Mouse (Mus musculus) left cerebral cortex, postnatal 36 days (tissue): Measurements from ENCODE around the gene Farsb. TPM values are rescaled to one million over a fixed set of nuclear protein-coding genes. Genes with fewer than 3 reads are reported as not detected.
"Not testable (repeated sequence)": the region's sequence is repeated elsewhere in the genome, so short reads cannot be mapped to it uniquely, and the experiment has no call there.

ENCODE experiments used
- DNase-seq, 2 experiments: peaks; one replicate each; pipeline ENCODE4 v3.0.0; 2021 to 2022; ENCODE audit warnings: low spot score in 2 of 2, mixed read lengths in 1 of 2
- intact Hi-C: fragments of 180-260 bp; cut with DNase I; formaldehyde crosslinking; loops from one replicate; pipeline ENCODE4 v1.15.1; 2025
- total RNA-seq, 2 experiments: library from RNA; stranded (reverse); gene quantifications; 2 replicates each; pipeline ENCODE4 v1.2.3; 2021

Farsb gene
- total RNA-seq = 10 to 100 TPM; 56.3 to 63.0 TPM

- intact Hi-C loops = no loop called here
- DNase-seq = peak; percentile 88 to 90
Observed at GRCm38 (mm10) chr1:78488752-78489492, at the start of gene Farsb. Farsb (minus strand) TSS chr1:78488897.

- no peak for DNase-seq
- intact Hi-C loops = loop anchor here (5.0 kb wide), 3 partner anchors 54 to 1104 kb away; no protein-coding TSS in a partner anchor
Observed at GRCm38 (mm10) chr1:78538396-78538795, 49.7 kb upstream of the Farsb start.

- peak; percentile 82 to 87 for DNase-seq
- intact Hi-C loops = loop anchor here (2.0 to 5.0 kb wide), 4 partner anchors 55 to 1105 kb away; partner anchors contain the start of gene Utp14b
Observed at GRCm38 (mm10) chr1:78537494-78538010, 48.9 kb upstream of the Farsb start.

- peak; percentile 77 to 78 for DNase-seq
- intact Hi-C loops = loop anchor here (2.0 to 5.0 kb wide), 4 partner anchors 56 to 1106 kb away; partner anchors contain the start of gene Utp14b
Observed at GRCm38 (mm10) chr1:78536310-78537164, 47.8 kb upstream of the Farsb start.

DNA sequence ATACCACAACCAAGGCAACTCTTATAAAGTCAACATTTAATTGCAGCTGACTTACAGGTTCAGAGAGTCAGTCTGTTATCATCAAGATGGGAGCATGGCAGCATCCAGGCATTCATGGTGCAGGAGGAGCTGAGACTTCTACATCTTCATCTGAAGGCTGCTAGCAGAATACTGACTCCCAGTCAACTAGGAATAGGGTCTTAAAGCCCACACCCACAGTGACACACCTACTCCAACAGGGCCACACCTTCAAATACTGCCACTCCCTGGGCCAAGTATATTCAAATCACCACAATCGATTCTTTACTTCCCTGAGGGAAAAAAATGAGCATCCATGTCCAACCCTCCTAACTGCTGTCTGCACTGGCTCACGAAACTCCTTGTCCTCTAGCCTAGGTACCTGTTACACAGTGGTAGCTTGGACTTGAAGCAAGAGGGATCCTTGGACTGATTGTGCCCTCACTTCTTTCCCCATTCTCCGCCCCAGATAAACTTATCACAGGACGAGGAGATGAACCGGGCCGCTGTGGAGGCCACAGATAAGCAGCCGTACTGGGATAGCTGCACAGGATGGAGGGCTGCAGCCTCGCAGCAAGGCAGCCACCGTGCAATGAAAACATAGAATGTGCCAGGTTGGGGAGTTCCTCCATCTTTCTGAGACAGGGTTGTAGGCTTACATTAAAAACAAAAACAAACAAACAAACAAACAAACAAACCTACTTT lies 45.9 kb upstream of the Farsb start:
- intact Hi-C loops = loop anchor here (5.0 kb wide), 3 partner anchors 58 to 1108 kb away; no protein-coding TSS in a partner anchor

GRCm38 (mm10) chr1:78532184-78532800 lies 43.6 kb upstream of the Farsb start:
- intact Hi-C loops = no loop called here
- DNase-seq = no peak

More for the DNA sequence above, 45.9 kb upstream of the Farsb start:
- no peak for DNase-seq

DNA sequence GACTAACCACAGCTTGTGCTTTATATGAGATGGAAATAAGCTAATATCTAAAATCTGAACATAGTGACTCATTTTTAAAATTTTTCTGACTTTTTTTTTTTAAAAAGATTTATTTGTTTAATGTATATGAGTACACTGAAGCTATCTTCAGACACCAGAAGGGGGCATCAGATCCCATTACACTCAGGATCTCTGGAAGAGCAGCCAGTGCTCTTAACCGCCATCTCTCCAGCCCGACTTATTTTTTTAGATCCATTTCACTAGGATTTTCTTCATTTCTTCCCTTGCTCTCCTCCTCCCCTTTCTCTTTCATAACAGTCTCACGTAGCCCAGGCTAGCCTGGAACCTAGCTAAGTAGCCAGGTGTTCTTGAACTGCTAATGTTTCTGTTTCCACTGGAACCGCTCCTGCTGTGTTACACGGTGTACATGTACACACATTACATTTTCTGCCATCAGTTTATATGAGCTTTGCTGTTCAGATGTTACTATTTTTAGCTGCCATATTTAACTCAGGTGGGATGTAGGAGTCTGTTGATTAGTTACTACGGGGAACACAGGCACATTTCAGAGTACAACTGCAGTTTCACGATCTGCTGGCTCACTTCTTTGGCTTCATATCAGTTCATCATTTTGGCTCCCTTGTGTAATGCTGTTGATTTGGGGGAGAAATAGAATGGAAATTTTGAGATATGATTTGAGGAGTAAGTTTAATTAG lies 42.0 kb upstream of the Farsb start:
- no peak for DNase-seq
- intact Hi-C loops = no loop called here

DNA sequence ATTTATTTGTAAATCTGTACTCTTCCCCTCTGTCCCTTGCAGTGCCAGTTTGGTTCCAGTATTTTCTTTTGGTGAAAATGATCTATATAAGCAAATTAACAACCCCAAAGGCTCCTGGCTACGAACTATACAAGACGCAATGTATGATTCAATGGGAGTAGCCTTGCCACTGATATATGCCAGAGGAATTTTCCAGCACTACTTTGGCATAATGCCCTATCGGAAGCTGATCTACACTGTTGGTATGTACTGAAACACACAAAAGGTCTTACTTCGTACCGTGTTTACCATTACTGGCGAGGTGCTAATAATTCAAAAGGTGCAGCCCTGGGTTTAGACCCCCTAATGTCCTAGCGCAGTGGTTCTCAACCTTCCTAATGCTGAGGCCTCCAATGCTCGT lies 40.3 kb upstream of the Farsb start:
- no peak for DNase-seq
- intact Hi-C loops = no loop called here

GRCm38 (mm10) chr1:78528356-78528755 lies 39.7 kb upstream of the Farsb start:
- intact Hi-C loops = no loop called here
- DNase-seq = no peak

DNA sequence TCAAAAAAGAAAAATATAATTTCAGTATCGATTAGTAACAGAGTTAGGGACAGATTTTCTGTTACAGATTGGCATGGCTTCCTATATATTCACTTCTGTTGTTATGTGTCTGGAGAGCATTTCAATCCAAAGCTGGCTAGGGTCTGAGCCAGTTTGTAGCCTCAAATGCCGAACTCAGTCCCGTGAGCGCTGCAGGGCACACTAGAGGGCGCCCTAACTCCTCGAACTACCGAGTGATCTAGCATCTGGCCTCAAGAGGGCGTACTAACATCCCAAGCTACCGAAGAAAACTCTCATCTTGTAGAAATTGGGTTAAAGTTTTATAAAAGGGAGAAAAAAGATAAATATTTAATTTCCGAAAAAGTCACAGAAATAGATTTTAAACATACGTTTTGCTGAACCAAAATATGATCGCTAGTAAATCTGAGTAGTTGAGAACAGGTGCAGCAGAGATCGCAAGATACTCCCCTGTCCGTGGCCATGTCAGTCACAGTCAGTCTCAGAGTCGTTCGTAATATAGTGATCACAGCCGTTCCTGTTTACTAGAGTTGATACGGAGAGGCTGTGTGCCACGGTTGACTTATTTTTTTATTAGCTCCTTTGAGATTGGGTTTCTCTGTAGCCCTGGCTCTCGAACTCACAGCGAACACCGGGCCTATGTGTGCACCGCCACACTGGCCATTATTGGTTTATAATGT lies 36.6 kb upstream of the Farsb start:
- intact Hi-C loops = no loop called here
- DNase-seq = peak; percentile 58 to 64

DNA sequence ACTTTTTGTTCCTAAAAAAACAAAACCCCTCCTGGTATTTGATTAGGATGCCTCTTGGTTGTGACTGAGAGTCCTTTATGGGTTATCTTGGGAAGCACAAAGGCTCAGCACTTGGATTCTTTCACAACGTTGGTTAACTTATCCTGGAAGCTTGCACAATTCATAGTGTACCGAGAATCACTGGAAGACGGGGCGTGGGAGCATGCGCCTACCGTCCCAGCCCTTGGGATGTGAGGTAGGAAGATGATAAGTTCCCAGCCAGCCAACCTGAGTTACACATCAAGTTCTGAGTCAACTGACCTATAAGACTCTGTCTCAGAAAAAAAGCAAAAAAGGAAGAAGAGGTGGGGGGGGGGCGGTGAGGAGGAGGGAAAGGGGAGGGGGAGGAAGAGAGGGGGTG lies 30.2 kb upstream of the Farsb start:
- no peak for DNase-seq
- intact Hi-C loops = no loop called here

- no peak for DNase-seq
- intact Hi-C loops = no loop called here
Observed at GRCm38 (mm10) chr1:78512756-78513155, 24.1 kb upstream of the Farsb start.

- intact Hi-C loops = no loop called here
- no peak for DNase-seq
Observed at GRCm38 (mm10) chr1:78511621-78512160, 23.0 kb upstream of the Farsb start, which contains the start of gene BC035947. BC035947 (minus strand) TSS chr1:78512158.

DNA sequence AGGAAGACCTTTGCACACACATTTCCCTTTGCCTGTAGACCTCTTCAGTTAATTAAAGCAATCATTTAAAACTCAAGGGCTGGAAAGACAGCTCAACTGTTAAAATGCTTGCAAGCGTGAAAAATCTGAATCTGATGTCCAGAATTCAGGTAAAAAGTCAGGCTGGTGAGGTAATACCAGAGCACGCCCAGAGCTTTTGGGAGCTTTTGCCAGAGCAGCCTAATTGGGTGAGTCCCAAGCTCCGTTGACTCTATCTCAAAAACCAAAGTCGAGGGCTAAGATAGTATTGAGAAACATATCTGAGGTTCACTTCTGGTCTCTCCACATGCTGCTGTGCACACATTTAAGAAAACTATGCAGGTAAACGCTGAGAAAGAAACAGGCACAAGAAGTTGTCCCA lies 22.2 kb upstream of the Farsb start, which contains the start of gene Mogat1:
Mogat1 (plus strand) TSS at position 130 of the 400 bp plus-strand sequence.
- no peak for DNase-seq
- intact Hi-C loops = no loop called here

DNA sequence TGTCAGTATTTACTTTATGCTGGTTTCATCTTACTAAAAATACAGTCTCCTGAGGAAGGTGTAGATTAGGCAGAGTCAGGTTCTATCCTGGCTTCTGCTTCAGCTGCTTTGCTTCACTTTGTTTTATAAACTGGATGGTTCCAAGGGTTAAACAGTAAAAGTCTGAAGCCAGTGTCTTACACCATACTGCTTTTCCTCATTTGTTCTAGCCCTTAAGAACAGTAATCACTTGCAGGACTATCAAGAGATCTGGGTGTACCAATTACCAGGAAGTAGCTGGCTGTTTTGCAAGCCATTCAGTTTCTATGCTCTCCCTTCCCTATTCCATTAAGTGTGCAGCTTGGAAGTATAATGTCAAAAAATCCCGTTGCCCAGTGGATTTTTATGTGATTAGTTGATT lies 18.4 kb upstream of the Farsb start:
- intact Hi-C loops = no loop called here
- DNase-seq = no peak

DNA sequence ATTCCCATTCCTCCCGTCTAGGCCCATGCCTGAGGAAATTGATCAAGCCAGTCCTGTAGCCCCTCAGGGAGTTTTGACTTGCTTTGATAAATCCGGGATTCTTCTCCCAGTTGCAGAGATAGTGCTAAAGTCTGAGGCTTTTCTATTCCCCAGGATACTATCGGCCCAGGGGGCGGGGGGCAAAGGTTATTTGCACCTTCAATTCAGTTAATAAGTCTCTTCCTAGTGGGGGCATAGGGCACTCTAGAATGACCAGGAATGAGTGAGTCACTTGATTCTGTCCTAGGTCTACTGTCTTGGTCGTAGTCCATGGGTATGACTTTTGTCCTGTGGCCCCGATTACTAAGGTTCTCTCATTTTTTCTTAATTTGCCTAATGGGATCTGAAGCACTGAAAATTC lies 13.8 kb upstream of the Farsb start:
- intact Hi-C loops = no loop called here
- DNase-seq = no peak

DNA sequence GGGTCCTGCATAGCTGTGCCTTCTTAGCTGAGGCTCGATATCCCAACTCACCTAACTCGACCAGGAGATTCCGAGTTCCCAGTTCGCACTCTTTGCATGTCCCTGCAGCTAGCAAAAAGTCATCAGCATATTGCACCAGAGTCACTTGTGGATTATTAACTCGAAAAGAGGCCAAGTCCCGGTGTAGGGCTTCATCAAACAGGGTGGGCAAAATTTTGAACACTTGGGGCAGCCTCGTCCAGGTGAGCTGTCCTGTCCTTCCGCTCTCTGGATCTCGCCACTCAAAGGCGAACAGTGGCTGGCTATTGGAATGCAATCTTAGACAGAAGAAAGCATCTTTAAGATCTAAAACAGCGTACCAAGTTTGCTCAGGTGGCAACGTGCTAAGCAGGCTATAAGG lies 13.2 kb upstream of the Farsb start:
- intact Hi-C loops, DNase-seq: not testable (repeated sequence)

DNA sequence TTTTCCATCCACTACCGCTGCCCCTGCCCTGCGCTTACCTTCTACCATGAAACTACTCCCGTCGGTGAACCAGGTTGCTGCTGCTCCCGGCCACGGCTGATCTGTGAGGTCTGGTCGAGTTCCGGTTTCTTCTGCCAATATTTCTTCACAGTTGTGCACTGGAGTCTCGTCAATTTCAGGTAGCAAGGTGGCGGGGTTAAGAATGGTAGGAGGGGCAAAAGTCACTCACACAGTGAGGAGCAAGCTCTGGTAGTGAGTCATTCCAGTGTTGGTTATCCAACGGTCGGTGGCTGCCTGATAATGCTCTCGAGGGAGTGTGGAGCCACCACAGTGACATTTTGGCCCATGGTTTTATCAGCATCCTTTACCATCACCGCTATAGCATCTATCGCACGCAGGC lies 12.3 kb upstream of the Farsb start:
- no peak for DNase-seq
- intact Hi-C loops = no loop called here
